ENCODE assay signal across 21 mouse cellular contexts in the genomic region with DNA sequence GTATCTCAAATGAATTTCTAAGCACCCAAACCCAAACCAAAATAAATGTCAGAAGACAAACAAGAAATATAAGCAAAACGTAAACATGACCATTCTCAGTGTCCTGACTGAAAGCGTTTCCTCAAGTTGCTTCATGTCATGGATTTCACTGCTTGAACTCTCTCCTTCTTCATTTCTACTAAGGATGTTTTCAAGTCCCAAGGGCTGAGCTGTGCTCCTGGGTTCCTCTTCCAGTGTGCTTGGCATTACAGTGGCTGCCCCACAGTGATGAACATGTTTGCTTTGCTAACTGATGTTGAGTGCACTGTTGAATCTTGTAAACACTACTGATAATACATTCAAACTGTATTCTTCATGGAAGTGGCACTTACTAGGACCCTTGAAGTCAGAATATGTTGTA.
"Had no signal": no experiment of that assay in that cellular context is flagged by ENCODE, and none has a peak within 500 bp of the region (broad histone marks: within the 10 kb centered on the region; RNA-seq: fewer than 3 reads in every experiment).

No protein-coding gene starts in this region.

- H3K27ac ChIP-seq: intestine, embryonic 15.5 days; limb, embryonic 12.5 days; limb, embryonic 15.5 days; liver, embryonic 14.5 days; lung, embryonic 15.5 days; midbrain, embryonic 12.5 days; midbrain, embryonic 15.5 days; neural tube, embryonic 13.5 days; stomach, postnatal 0 days had no signal

- H3K4me3 ChIP-seq: intestine, embryonic 15.5 days; limb, embryonic 12.5 days; limb, embryonic 15.5 days; lung, embryonic 15.5 days; midbrain, embryonic 12.5 days; midbrain, embryonic 15.5 days; myocyte; neural tube, embryonic 13.5 days had no signal

- H3K4me2 ChIP-seq: intestine, embryonic 15.5 days; limb, embryonic 12.5 days; limb, embryonic 15.5 days; lung, embryonic 15.5 days; midbrain, embryonic 12.5 days; midbrain, embryonic 15.5 days; neural tube, embryonic 13.5 days had no signal

- H3K27me3 ChIP-seq: intestine, embryonic 15.5 days; limb, embryonic 12.5 days; limb, embryonic 15.5 days; lung, embryonic 15.5 days; midbrain, embryonic 12.5 days; midbrain, embryonic 15.5 days; neural tube, embryonic 13.5 days had no signal

- ATAC-seq: intestine, embryonic 15.5 days; midbrain, embryonic 15.5 days had no signal

- H3K36me3 ChIP-seq: intestine, embryonic 15.5 days; limb, embryonic 12.5 days; limb, embryonic 15.5 days; lung, embryonic 15.5 days; midbrain, embryonic 12.5 days had no signal

- H3K9ac ChIP-seq: intestine, embryonic 15.5 days; limb, embryonic 12.5 days; limb, embryonic 15.5 days; liver, embryonic 14.5 days; lung, embryonic 15.5 days; midbrain, embryonic 12.5 days; midbrain, embryonic 15.5 days; neural tube, embryonic 13.5 days had no signal

- H3K4me1 ChIP-seq: intestine, embryonic 15.5 days; limb, embryonic 12.5 days; limb, embryonic 15.5 days; lung, embryonic 15.5 days; midbrain, embryonic 12.5 days; midbrain, embryonic 15.5 days; neural tube, embryonic 13.5 days had no signal

- DNase-seq: kidney, adult 11 months; kidney, adult 9 months; kidney, postnatal 14 days; kidney, postnatal 4 days; lung, adult 18-20 months; lung, postnatal 10 days; retina, postnatal 1 day; right cerebral cortex, postnatal 25 days; thymus, adult 2 months; thymus, postnatal 14 days; thymus, postnatal 4 days had no signal

- H3K9me3 ChIP-seq: intestine, embryonic 15.5 days; limb, embryonic 12.5 days; limb, embryonic 15.5 days; lung, embryonic 15.5 days; midbrain, embryonic 12.5 days; midbrain, embryonic 15.5 days; neural tube, embryonic 13.5 days had no signal
